Mouse (Mus musculus) cerebellum, adult 2 months (tissue): ENCODE measurements at regions not wholly inside any gene's neighbourhood (a gene's known extent, or its start where the extent isn't known, plus 50 kb on each side); places are given as distances from the start of the nearest gene placed in this dataset.

Experiments used
- CTCF ChIP-seq: fragments of 200-500 bp; IDR thresholded peaks from 2 replicates; pipeline ENCODE4 v1.5.1; 2011; ENCODE audit warnings: low read depth, mild to moderate bottlenecking, control low read depth, low read length, moderate library complexity, borderline replicate concordance; ENCODE audit not compliant: insufficient read depth
- POLR2A ChIP-seq: fragments of 200-500 bp; IDR thresholded peaks from 2 replicates; pipeline ENCODE4 v1.6.1; 2011; ENCODE audit warnings: low read length, control low read depth, borderline replicate concordance; ENCODE audit not compliant: insufficient read depth

- TF ChIP-seq POLR2A (no peak), CTCF (no peak)
These were observed 623.3 kb downstream of the Hs3st4 start for GRCm38 (mm10) chr7:124605978-124606377.
